Mouse (Mus musculus) hindbrain, postnatal 0 days (tissue): ENCODE results near the gene Tnk2. TPM values are rescaled to one million over a fixed set of nuclear protein-coding genes. Genes with fewer than 3 reads are reported as not detected.

Experiments
- ATAC-seq: fragments of 200-750 bp; cut with Nextera tagmentation; 2 replicates; pipeline ENCODE4 v1.8.0; 2017; ENCODE audit warnings: mild to moderate bottlenecking, moderate TSS enrichment, moderate library complexity
- DNase-seq: peaks from one replicate; pipeline ENCODE4 v3.0.0-alpha.2; 2015; ENCODE audit warnings: low spot score
- H3K27ac ChIP-seq: fragments of 300-500 bp; sonication (generic); 2 replicates; pipeline ENCODE4 v1.5.1; 2014; ENCODE audit warnings: mild to moderate bottlenecking
- H3K27me3 ChIP-seq: fragments of 300-500 bp; sonication (generic); 2 replicates; pipeline ENCODE4 v1.6.1; 2014; ENCODE audit warnings: low read length, mixed read lengths; ENCODE audit not compliant: insufficient read depth
- H3K36me3 ChIP-seq: fragments of 300-500 bp; sonication (generic); 2 replicates; pipeline ENCODE4 v1.6.1; 2014; ENCODE audit warnings: low read length, mixed read lengths; ENCODE audit not compliant: insufficient read depth
- H3K4me1 ChIP-seq: fragments of 300-500 bp; sonication (generic); 2 replicates; pipeline ENCODE4 v1.6.1; 2014; ENCODE audit warnings: antibody characterized with exemption, low read length, mixed read lengths; ENCODE audit not compliant: insufficient read depth
- H3K4me2 ChIP-seq: fragments of 300-500 bp; sonication (generic); 2 replicates; pipeline ENCODE4 v1.6.1; 2014; ENCODE audit warnings: low read depth, mild to moderate bottlenecking, low read length, moderate library complexity, mixed read lengths
- H3K4me3 ChIP-seq: fragments of 300-500 bp; sonication (generic); 2 replicates; pipeline ENCODE4 v1.5.1; 2014; ENCODE audit warnings: low read length
- H3K9ac ChIP-seq: fragments of 300-500 bp; sonication (generic); replicated peaks from 2 replicates; pipeline ENCODE4 v1.6.1; 2014; ENCODE audit warnings: mild to moderate bottlenecking, low read length, moderate library complexity, mixed read lengths
- H3K9me3 ChIP-seq: fragments of 300-500 bp; sonication (generic); 2 replicates; pipeline ENCODE4 v1.6.1; 2016; ENCODE audit warnings: low read length, mixed read lengths
- CTCF ChIP-seq: IDR thresholded peaks from 2 replicates; pipeline ENCODE4 v1.5.1; 2016; ENCODE audit warnings: antibody characterized with exemption, control low read depth, low read depth
- WGBS: fragments of 180-500 bp; shearing (Covaris S2); extraction: QIAGEN DNeasy Blood & Tissue Kit; methylation state at CpG from one replicate; pipeline ENCODE4 v1.1.7; 2014; 5-methylcytosine and 5-hydroxymethylcytosine counted together
- polyA plus RNA-seq: library from polyadenylated mRNA; unstranded; fragments of >200 nt; fragmentation: Nextera tagmentation; extraction: Ambion mirVana; gene quantifications from 2 replicates; pipeline ENCODE4 v1.2.1, GENCODE M21; 2015
- total RNA-seq: library from RNA; depleted of rRNA; stranded (reverse); fragments of >200 nt; gene quantifications from 2 replicates; pipeline ENCODE4 v1.2.3, GENCODE M21; 2014

Tnk2 gene
- total and polyA plus RNA-seq, 2 experiments from 2014 or later: 18.6 to 90.5 TPM

DNA sequence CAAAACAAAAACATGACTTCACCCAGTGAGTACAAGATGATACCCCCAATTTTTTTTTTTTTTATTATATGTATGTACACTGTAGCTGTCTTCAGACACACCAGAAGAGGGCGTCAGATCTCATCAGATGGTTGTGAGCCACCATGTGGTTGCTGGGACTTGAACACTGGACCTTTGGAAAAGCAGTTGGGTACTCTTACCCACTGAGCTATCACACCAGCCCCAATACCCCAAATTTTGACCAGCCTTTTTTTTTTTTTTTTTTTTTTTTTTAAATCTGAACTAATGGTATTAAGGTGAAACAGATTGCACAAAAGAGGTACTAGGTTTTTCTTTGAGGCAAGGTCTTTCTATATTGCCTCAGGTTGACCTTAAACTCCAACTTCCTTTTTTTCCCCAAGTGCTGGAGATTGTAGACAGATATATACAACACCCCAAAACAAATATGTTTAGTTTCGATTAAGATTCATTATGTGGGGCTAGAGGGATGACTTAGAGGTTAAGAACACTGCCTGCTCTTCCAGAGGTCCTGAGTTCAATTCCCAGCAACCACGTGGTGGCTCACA lies 30.3 kb upstream of the Tnk2 start:
- WGBS: 85% methylated on average over 3 of the region's 3 CpGs
- H3K9ac ChIP-seq: no peak overlapping the region
- TF ChIP-seq CTCF: peak; percentile 15; the same call in 1 of the 2 replicates
- DNase-seq (no peak), ATAC-seq (no peak)
- no peak overlapping the region for H3K4me3 ChIP-seq
- H3K4me2 ChIP-seq: no peak overlapping the region
- no peaks in the 10 kb centered on the region for H3K9me3 ChIP-seq
- H3K4me1 ChIP-seq: peaks cover 8% of the 10 kb centered on the region
- H3K27me3 ChIP-seq: no peaks in the 10 kb centered on the region
- no peak overlapping the region for H3K27ac ChIP-seq
- peaks cover 19% of the 10 kb centered on the region; the same call in 1 of the 2 replicates for H3K36me3 ChIP-seq

DNA sequence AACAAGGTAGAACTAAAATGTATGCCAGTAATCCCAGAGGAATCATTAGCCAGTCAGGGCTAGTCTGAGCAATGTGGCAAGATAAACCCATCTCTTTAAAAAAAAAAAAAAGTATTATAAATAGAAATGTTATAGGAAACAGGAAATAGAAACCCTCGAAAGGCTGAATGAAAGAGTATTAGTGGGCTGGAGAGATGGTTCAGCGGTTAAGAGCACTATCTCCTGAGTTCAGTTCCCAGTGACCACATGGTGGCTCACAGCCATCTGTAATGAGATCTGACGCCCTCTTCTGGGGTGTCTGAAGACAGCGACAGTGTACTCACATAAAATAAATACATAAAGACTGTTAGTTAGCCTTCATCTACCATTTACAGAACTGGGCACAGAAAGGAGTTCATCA lies 29.6 kb upstream of the Tnk2 start:
- Histone ChIP-seq H3K4me1 (peaks cover 8% of the 10 kb centered on the region), H3K9ac (no peak overlapping the region), H3K27me3 (no peaks in the 10 kb centered on the region), H3K36me3 (peaks cover 19% of the 10 kb centered on the region; the same call in 1 of the 2 replicates), H3K4me2 (no peak overlapping the region), H3K27ac (no peak overlapping the region), H3K4me3 (no peak overlapping the region), H3K9me3 (no peaks in the 10 kb centered on the region)
- peak; percentile 36 for TF ChIP-seq CTCF
- ATAC-seq (no peak), DNase-seq (no peak)
- WGBS: 60% methylated on average over 4 of the region's 4 CpGs

DNA sequence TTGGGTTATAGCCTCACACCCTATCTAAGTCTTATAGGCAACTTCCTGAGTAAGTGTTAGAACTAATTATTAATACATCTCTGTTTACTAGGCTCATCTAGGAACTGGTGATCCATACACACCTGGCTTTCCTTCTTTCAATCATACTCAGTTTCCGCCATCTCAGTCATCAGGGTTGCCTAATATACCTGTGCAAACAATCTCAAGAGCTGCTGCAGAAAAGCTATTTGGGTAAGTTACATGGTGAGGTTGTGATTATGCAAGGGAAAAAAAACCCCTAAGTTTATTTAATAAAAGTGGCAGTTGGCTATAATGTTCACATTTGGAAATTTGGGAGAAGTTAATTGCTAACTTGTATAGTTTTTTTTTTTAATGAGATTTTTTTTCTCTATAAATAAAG lies 24.7 kb upstream of the Tnk2 start:
- H3K4me2 ChIP-seq: no peak overlapping the region
- 96% methylated on average over 1 of the region's 1 CpGs for WGBS
- H3K4me3 ChIP-seq: no peak overlapping the region
- no peaks in the 10 kb centered on the region for H3K27me3 ChIP-seq
- no peak for DNase-seq
- no peak overlapping the region for H3K27ac ChIP-seq
- no peak overlapping the region for H3K9ac ChIP-seq
- no peak for TF ChIP-seq CTCF
- peaks cover 45% of the 10 kb centered on the region for H3K36me3 ChIP-seq
- no peaks in the 10 kb centered on the region for H3K4me1 ChIP-seq
- no peaks in the 10 kb centered on the region for H3K9me3 ChIP-seq
- no peak for ATAC-seq

DNA sequence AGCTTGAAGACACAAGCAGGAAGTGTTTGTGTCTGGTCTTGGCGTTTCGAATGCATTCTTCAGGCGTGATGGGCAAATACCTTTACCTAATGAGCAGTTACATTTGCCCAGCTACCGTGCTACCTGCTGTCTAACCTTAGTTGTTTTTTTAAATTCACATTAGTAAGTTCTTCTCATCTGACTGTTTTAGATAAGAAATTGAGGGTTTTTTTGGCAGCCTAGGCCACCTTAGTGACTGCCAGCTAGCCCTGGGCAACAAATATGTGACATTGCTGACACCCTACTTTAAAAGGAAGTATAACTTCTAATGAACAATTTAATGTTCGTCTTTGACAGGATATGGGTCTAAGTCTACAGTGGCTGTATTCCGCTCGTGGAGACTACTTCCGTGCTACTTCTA lies 15.5 kb upstream of the Tnk2 start:
- no peak for TF ChIP-seq CTCF
- Histone ChIP-seq H3K9ac (no peak overlapping the region), H3K4me1 (no peaks in the 10 kb centered on the region), H3K9me3 (no peaks in the 10 kb centered on the region), H3K36me3 (peaks cover 47% of the 10 kb centered on the region), H3K27me3 (no peaks in the 10 kb centered on the region), H3K4me2 (no peak overlapping the region), H3K27ac (no peak overlapping the region), H3K4me3 (no peak overlapping the region)
- ATAC-seq: no peak
- DNase-seq: no peak
- WGBS: 95% methylated on average over 8 of the region's 8 CpGs

DNA sequence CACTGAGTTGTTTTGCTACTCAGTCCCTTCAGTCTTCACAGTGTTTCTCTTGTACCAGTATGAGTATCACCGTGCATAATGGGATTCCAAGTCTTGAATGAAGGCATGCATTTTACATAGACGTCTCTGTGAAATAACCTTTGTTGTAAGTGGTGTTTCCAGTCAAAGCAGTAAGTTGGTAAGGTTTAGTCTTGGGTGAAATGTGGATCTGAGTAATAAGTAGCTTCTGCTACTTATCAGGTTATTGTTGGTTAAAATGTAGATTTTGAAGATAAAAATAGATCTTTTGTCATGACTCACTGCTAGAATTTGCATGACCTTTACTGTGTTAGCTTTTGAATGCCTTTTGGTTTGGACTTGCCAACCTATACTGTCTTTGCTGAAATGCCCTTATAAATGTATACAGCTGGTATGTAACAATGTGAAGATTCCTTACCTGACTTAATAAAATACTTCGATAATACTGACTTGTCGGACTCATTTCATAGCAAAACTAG lies 11.3 kb upstream of the Tnk2 start:
- H3K9ac ChIP-seq: no peak overlapping the region
- DNase-seq (no peak), ATAC-seq (no peak)
- no peaks in the 10 kb centered on the region for H3K27me3 ChIP-seq
- peaks cover 29% of the 10 kb centered on the region for H3K36me3 ChIP-seq
- no peaks in the 10 kb centered on the region for H3K9me3 ChIP-seq
- H3K27ac ChIP-seq: no peak overlapping the region
- H3K4me1 ChIP-seq: no peaks in the 10 kb centered on the region
- 84% methylated on average over 4 of the region's 4 CpGs for WGBS
- TF ChIP-seq CTCF: no peak
- H3K4me2 ChIP-seq: no peak overlapping the region
- H3K4me3 ChIP-seq: no peak overlapping the region

DNA sequence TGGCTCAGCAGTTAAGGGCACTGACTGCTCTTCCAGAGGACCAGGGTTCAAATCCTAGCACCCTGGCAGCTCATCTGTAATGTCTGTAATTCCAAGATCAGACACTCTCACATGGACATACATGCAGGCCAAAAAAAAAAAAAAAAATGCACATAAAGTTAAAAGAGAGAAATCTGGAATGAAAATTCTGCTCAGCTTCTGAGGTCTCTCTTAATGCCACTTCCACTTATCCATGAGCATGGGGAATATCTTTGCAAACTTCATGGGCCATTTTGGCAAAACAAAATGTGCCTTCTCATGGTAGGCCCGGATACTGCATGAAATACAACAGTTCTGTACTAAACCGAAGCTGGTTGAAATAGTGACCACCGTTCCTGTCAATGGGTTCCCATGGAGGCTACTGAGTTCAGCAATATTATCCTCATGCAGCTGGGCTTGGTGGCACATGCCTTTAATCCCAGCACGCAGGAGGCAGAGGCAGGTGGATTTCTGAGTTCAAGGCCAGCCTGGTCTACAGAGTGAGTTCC lies 10.1 kb upstream of the Tnk2 start:
- H3K27ac ChIP-seq: no peak overlapping the region
- H3K4me1 ChIP-seq: no peaks in the 10 kb centered on the region
- no peak for TF ChIP-seq CTCF
- no peak overlapping the region for H3K4me3 ChIP-seq
- peaks cover 21% of the 10 kb centered on the region for H3K36me3 ChIP-seq
- 94% methylated on average over 4 of the region's 4 CpGs for WGBS
- H3K27me3 ChIP-seq: no peaks in the 10 kb centered on the region
- DNase-seq: no peak
- no peak overlapping the region for H3K9ac ChIP-seq
- H3K9me3 ChIP-seq: no peaks in the 10 kb centered on the region
- no peak for ATAC-seq
- no peak overlapping the region for H3K4me2 ChIP-seq

DNA sequence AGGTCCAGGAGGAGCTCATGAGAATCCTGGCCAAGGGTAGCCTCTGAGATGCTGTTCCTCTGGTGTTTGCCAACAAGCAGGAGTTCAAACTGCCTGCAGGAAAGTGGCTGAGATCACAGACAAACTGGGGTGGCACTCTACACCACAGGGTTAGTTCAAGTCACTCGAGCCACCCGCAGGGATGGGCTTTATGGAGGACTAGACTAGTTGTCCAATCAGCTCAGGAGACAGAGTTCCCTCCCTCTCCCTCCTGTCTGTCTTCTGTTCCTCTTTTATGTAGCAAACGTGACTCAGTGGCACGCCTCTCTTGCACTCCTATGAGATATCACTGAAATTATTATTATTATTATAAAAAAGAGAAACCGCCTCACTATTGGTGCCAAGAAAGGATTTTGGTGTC lies 9.5 kb upstream of the Tnk2 start:
- no peak for TF ChIP-seq CTCF
- no peak overlapping the region for H3K4me2 ChIP-seq
- ATAC-seq (no peak), DNase-seq (no peak)
- peaks cover 16% of the 10 kb centered on the region for H3K36me3 ChIP-seq
- no peaks in the 10 kb centered on the region for H3K9me3 ChIP-seq
- H3K27ac ChIP-seq: no peak overlapping the region
- H3K9ac ChIP-seq: no peak overlapping the region
- WGBS: 81% methylated on average over 5 of the region's 5 CpGs
- H3K27me3 ChIP-seq: no peaks in the 10 kb centered on the region
- H3K4me1 ChIP-seq: no peaks in the 10 kb centered on the region
- no peak overlapping the region for H3K4me3 ChIP-seq
